Mouse (Mus musculus) midbrain, postnatal 0 days (tissue): ENCODE measurements around the gene Spata1. TPM values are rescaled to one million over a fixed set of nuclear protein-coding genes. Genes with fewer than 3 reads are reported as not detected.

Experiments used
- ATAC-seq: fragments of 200-750 bp; cut with Nextera tagmentation; 2 replicates; pipeline ENCODE4 v1.8.0; 2017; ENCODE audit warnings: moderate number of reproducible peaks, mild to moderate bottlenecking, moderate TSS enrichment, moderate library complexity; ENCODE audit not compliant: low FRiP score
- DNase-seq: peaks from one replicate; pipeline ENCODE4 v3.0.0-alpha.2; 2015; ENCODE audit warnings: low spot score
- H3K27ac ChIP-seq: fragments of 300-500 bp; sonication (generic); 2 replicates; pipeline ENCODE4 v1.5.1; 2014; ENCODE audit warnings: low read depth, mild to moderate bottlenecking, low read length, mixed read lengths
- H3K27me3 ChIP-seq: fragments of 300-500 bp; sonication (generic); 2 replicates; pipeline ENCODE4 v1.6.1; 2014; ENCODE audit warnings: low read length, control low read depth, mixed read lengths; ENCODE audit not compliant: insufficient read depth
- H3K36me3 ChIP-seq: fragments of 300-500 bp; sonication (generic); 2 replicates; pipeline ENCODE4 v1.6.1; 2014; ENCODE audit warnings: low read length, control low read depth, mixed read lengths; ENCODE audit not compliant: insufficient read depth
- H3K4me1 ChIP-seq: fragments of 300-500 bp; sonication (generic); 2 replicates; pipeline ENCODE4 v1.6.1; 2014; ENCODE audit warnings: mild to moderate bottlenecking, control low read depth, antibody characterized with exemption, low read length, mixed read lengths; ENCODE audit not compliant: insufficient read depth
- H3K4me2 ChIP-seq: fragments of 300-500 bp; sonication (generic); 2 replicates; pipeline ENCODE4 v1.6.1; 2014; ENCODE audit warnings: low read depth, mild to moderate bottlenecking, low read length, mixed read lengths; ENCODE audit not compliant: poor library complexity, severe bottlenecking
- H3K4me3 ChIP-seq: fragments of 300-500 bp; sonication (generic); 2 replicates; pipeline ENCODE4 v1.5.1; 2014; ENCODE audit warnings: low read depth, mild to moderate bottlenecking, low read length, moderate library complexity
- H3K9ac ChIP-seq: fragments of 300-500 bp; sonication (generic); replicated peaks from 2 replicates; pipeline ENCODE4 v1.6.1; 2014; ENCODE audit warnings: mild to moderate bottlenecking, low read length, moderate library complexity, mixed read lengths; ENCODE audit not compliant: poor library complexity, severe bottlenecking
- H3K9me3 ChIP-seq: fragments of 300-500 bp; sonication (generic); 2 replicates; pipeline ENCODE4 v1.6.1; 2016; ENCODE audit warnings: low read length, control low read depth
- CTCF ChIP-seq: IDR thresholded peaks from 2 replicates; pipeline ENCODE4 v1.5.1; 2016; ENCODE audit warnings: antibody characterized with exemption, mild to moderate bottlenecking
- WGBS: fragments of 180-500 bp; shearing (Covaris S2); extraction: QIAGEN DNeasy Blood & Tissue Kit; methylation state at CpG from one replicate; pipeline ENCODE4 v1.1.7; 2014; 5-methylcytosine and 5-hydroxymethylcytosine counted together
- polyA plus RNA-seq: library from polyadenylated mRNA; unstranded; fragments of >200 nt; fragmentation: Nextera tagmentation; extraction: Ambion mirVana; gene quantifications from 2 replicates; pipeline ENCODE4 v1.2.1, GENCODE M21; 2015
- total RNA-seq: library from RNA; depleted of rRNA; stranded (reverse); fragments of >200 nt; gene quantifications from 2 replicates; pipeline ENCODE4 v1.2.3, GENCODE M21; 2014

Gene Spata1
- total and polyA plus RNA-seq, 2 experiments from 2014 or later = 2.4 to 3.1 TPM

- Histone ChIP-seq H3K4me2 (no peak overlapping the region), H3K27ac (no peak overlapping the region), H3K4me3 (no peak overlapping the region), H3K36me3 (peaks cover 13% of the 10 kb centered on the region), H3K9ac (no peak overlapping the region), H3K4me1 (no peaks in the 10 kb centered on the region), H3K27me3 (no peaks in the 10 kb centered on the region), H3K9me3 (no peaks in the 10 kb centered on the region)
- 86% methylated on average over 7 of the region's 7 CpGs for whole genome bisulfite sequencing
- DNase-seq = no peak
- no peak for TF ChIP-seq CTCF
- no peak for ATAC-seq
These were observed 56.2 kb downstream of the Spata1 start for GRCm38 (mm10) chr3:146443380-146443779.

GRCm38 (mm10) chr3:146442936-146443335 is 56.6 kb downstream of the Spata1 start:
- Histone ChIP-seq H3K4me1 (no peaks in the 10 kb centered on the region), H3K27me3 (no peaks in the 10 kb centered on the region), H3K9me3 (no peaks in the 10 kb centered on the region), H3K9ac (no peak overlapping the region), H3K27ac (no peak overlapping the region), H3K36me3 (peaks cover 17% of the 10 kb centered on the region), H3K4me2 (no peak overlapping the region), H3K4me3 (no peak overlapping the region)
- DNase-seq (no peak), ATAC-seq (no peak)
- no peak for TF ChIP-seq CTCF
- 92% methylated on average over 8 of the region's 8 CpGs for WGBS

GRCm38 (mm10) chr3:146442484-146442883 is 57.1 kb downstream of the Spata1 start:
- no peak for TF ChIP-seq CTCF
- Histone ChIP-seq H3K36me3 (peaks cover 19% of the 10 kb centered on the region), H3K4me1 (no peaks in the 10 kb centered on the region), H3K9me3 (no peaks in the 10 kb centered on the region), H3K4me2 (no peak overlapping the region), H3K27me3 (no peaks in the 10 kb centered on the region), H3K9ac (no peak overlapping the region), H3K4me3 (no peak overlapping the region), H3K27ac (no peak overlapping the region)
- ATAC-seq = no peak
- DNase-seq = no peak
- WGBS = 91% methylated on average over 7 of the region's 7 CpGs

- no peak overlapping the region for H3K4me2 ChIP-seq
- H3K4me1 ChIP-seq = no peaks in the 10 kb centered on the region
- H3K27ac ChIP-seq = no peak overlapping the region
- no peak for TF ChIP-seq CTCF
- ATAC-seq (no peak), DNase-seq (no peak)
- H3K27me3 ChIP-seq = no peaks in the 10 kb centered on the region
- peaks cover 27% of the 10 kb centered on the region for H3K36me3 ChIP-seq
- H3K9me3 ChIP-seq = no peaks in the 10 kb centered on the region
- H3K4me3 ChIP-seq = no peak overlapping the region
- no peak overlapping the region for H3K9ac ChIP-seq
- WGBS = 84% methylated on average over 7 of the region's 7 CpGs
These were observed 59.1 kb downstream of the Spata1 start for GRCm38 (mm10) chr3:146440422-146440821.

- H3K4me3 ChIP-seq = no peak overlapping the region
- TF ChIP-seq CTCF = no peak
These were observed 59.5 kb downstream of the Spata1 start for GRCm38 (mm10) chr3:146440011-146440410.

GRCm38 (mm10) chr3:146436114-146436513 is 63.4 kb downstream of the Spata1 start:
- no peak overlapping the region for H3K4me2 ChIP-seq
- DNase-seq (no peak), ATAC-seq (no peak)
- H3K36me3 ChIP-seq = peaks cover 51% of the 10 kb centered on the region
- 93% methylated on average over 8 of the region's 8 CpGs for WGBS
- no peak for TF ChIP-seq CTCF
- no peak overlapping the region for H3K27ac ChIP-seq
- H3K27me3 ChIP-seq = no peaks in the 10 kb centered on the region
- H3K4me1 ChIP-seq = no peaks in the 10 kb centered on the region
- H3K9ac ChIP-seq = no peak overlapping the region
- H3K9me3 ChIP-seq = no peaks in the 10 kb centered on the region
- no peak overlapping the region for H3K4me3 ChIP-seq

More at GRCm38 (mm10) chr3:146440011-146440410, 59.5 kb downstream of the Spata1 start:
- no peaks in the 10 kb centered on the region for H3K27me3 ChIP-seq
- no peak overlapping the region for H3K27ac ChIP-seq
- no peaks in the 10 kb centered on the region for H3K4me1 ChIP-seq
- DNase-seq = no peak
- H3K9ac ChIP-seq = no peak overlapping the region
- 95% methylated on average over 12 of the region's 12 CpGs for WGBS
- H3K9me3 ChIP-seq = no peaks in the 10 kb centered on the region
- ATAC-seq = no peak
- H3K4me2 ChIP-seq = no peak overlapping the region
- H3K36me3 ChIP-seq = peaks cover 27% of the 10 kb centered on the region
